Mouse (Mus musculus): ENCODE data around the gene Slc6a2.
A peak's percentile ranks its signal among the peaks of the same experiment; 100 is the strongest.

Gene Slc6a2

DNA sequence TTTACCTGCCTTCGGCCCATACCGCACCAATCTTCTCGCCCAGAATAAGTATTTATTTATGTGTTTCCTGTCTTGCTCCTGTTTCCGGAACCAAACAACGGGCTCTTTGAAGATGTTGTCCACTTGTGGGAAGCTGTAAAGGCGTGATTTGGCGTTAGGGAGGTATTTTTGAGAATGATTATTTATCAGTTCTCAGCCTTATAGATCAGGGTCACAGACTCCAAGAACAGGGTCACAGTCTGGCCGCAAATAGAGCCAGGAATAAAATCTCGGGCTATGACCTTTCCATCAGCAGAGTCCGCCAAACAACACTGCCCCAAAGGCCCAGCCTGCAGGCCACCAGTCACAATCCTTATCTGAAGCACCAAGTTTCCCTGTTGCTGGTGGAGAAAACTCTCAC lies at the start of gene Slc6a2:
TSS of gene Slc6a2 (plus strand) at position 301 of the 400 bp plus-strand sequence.
- DNase-seq: no peak

DNA sequence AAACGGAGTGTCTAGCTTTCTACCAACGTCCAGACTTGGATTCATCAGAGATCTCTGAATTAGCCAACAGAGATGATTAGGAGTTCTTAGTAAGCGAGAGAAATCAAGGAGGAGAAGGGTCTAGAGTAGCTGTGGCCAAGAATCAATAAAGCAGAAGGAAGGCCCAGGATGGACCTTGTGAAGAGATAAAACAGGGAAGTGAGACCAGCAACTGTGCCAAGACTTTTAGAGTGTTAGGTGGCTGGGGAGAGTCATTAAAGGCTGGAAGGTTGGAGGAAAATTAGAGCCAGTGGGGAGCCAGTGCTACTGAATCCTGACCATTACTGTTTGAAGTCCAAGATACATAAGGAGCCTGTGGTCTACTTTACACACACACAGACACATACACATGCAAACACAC lies 48.4 kb upstream of the Slc6a2 start:
- DNase-seq: no peak

GRCm38 (mm10) chr8:92913396-92913795 lies 46.5 kb upstream of the Slc6a2 start:
- no peak for DNase-seq

GRCm38 (mm10) chr8:92916082-92916481 lies 43.8 kb upstream of the Slc6a2 start:
- no peak for DNase-seq

DNA sequence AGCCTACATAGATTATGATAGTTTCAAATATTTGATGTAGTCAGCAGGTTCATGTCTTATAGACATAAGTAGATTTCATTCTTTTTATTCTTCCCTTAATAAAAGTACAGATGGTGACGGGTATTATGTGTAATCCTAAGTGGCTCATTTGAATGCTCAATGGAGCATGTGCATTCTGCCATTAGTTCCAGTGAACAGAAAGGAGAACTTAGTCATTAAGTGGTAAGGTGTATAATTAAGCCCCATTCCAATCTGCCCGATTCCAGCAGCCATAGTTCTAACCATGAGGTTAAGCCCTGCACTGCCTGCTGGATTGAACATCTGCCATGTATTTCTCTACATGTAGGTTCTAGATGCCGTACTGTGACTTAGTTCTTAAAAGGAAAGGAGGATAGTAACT lies 38.1 kb upstream of the Slc6a2 start:
- no peak for DNase-seq

DNA sequence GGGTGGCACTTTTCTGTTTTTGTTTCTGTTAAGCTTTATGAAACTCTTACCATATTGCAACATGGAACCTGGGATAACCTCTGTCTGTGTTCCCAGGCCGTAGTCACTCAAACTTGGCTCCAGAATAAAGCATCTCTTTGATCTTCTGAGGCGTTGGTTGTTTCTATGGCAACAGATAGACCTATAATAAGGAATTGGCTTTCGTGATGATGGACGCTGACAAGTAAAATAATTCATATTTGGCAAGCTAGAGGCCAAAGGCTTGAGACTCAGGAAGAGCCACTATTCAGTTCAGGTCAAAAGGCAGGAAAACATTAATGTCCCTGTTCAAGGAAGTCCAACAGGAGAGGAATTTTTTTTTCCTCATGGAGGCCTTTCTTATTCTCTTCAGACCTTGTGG lies 30.9 kb upstream of the Slc6a2 start:
- DNase-seq: no peak

DNA sequence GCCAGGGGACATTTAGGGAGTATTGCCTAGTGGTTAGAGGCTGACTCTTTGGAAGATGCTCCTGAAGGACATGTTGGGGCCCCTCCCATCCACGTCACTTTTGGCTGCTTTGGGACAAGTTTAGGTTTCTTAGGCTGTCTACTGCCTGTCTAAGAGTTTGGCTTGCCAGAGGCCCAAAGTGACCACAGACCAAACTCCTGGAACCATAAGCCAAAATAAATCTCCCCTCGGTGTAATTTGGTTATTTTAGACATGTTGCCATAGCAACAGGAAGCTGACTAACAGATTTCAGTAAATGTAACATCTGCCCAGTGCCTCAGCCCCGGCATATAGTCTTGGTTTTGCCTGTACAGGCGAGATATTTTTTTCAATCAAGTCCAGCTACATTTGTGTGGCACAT lies 21.8 kb upstream of the Slc6a2 start:
- no peak for DNase-seq

DNA sequence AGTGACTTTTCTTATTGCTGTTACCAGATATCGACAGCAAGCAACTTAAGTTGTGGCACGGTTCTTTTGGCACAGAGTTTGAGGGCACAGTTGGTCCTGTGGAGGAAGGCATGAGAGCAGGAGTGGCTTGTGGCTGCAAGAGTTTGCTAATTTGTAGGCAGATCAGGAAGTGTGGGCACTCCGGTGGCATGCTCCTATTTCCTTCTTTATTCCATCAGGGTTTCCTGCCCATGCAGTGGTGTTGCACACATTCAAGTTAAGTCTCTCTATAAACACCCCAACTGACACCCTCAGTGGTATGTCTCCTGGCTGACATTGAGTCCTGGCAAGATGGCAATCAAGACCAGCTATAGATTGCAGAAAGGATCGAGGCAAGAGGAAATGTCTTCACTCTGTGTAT lies 10.8 kb upstream of the Slc6a2 start:
- DNase-seq: no peak

GRCm38 (mm10) chr8:92950639-92951371 lies 9.1 kb upstream of the Slc6a2 start:
- DNase-seq: no peak

- no peak for DNase-seq
Measured at GRCm38 (mm10) chr8:92954044-92954443, 5.8 kb upstream of the Slc6a2 start.

- peak; percentile 24 to 31 for DNase-seq
Measured at GRCm38 (mm10) chr8:92960451-92960911, 602 bp downstream of the Slc6a2 start.

DNA sequence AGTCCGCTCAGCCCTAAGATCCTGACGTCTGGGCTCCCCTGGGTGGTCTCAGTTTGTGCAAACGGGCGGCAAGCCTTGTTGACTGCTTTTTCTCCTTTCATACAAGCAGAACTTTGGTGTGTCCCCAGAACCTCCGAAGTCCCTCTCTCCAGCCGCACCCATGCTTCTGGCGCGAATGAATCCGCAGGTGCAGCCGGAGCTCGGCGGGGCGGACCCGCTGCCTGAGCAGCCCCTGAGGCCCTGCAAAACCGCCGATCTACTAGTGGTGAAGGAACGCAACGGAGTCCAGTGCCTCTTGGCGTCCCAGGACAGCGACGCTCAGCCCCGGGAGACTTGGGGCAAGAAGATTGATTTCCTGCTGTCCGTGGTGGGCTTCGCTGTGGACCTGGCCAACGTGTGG lies 1.2 kb downstream of the Slc6a2 start:
- DNase-seq: peak; percentile 16 to 46

DNA sequence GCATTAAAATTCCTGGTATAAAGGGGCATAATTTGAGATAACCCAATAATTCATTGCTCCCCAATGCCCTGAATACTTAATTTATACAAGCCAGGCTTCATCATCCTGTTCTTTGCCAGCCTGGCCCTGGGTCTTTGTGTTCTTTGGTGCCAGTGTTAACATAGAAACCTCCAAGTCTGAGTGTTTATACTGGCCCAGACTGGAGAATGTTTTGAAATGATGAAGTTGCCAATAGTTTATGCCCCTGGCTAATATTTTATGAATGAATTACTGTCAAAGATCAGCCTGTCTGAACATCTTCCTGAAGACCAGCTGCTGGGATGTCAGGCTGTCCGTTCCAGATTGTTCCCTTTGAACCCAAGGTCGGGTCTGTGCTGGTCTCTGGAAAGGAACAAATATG lies 4.7 kb downstream of the Slc6a2 start:
- no peak for DNase-seq

GRCm38 (mm10) chr8:92972949-92973348 lies 13.1 kb downstream of the Slc6a2 start:
- DNase-seq: peak; percentile 15 to 26

DNA sequence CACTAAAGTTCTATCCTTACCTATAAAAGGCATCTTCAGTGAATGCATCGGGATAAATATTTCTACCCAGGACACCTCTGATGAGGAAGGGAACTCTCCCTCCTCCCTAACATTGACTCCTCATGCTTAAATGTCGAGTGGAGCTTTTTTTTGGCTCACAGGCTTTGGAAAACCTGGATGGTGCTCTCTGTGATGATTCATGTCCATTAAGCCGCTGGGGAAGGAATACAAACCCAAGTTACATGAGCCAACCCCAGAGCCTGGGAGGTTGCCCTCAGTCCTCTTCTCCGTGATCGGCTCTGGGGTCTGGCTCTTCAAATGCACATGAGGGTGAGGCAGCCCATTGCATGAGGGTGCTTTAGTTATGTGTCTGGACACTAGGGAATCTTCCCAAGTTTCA lies 16.8 kb downstream of the Slc6a2 start:
- no peak for DNase-seq

DNA sequence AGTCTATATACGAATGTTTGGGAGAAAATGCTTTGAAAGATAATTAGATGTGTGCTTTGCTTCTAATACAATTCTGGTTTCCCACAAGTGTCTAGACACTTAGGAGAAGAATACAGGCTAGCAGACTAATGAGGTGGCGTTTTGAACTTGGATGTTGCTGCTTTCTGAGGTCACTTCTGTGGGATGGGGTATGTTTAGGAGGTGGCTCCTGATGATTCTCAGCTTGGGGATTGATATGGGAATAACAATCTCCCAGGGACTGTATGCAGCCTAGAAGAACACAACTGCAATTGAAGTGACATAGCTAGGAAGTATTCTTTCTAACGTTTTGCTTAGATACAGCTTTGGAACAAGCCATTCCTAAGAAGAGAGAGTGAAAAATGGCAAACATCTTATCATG lies 22.6 kb downstream of the Slc6a2 start:
- no peak for DNase-seq

- no peak for DNase-seq
Measured at GRCm38 (mm10) chr8:92984376-92984775, 24.5 kb downstream of the Slc6a2 start.

GRCm38 (mm10) chr8:92996840-92997239 lies 37.0 kb downstream of the Slc6a2 start:
- DNase-seq: peak; percentile 67 to 75

DNA sequence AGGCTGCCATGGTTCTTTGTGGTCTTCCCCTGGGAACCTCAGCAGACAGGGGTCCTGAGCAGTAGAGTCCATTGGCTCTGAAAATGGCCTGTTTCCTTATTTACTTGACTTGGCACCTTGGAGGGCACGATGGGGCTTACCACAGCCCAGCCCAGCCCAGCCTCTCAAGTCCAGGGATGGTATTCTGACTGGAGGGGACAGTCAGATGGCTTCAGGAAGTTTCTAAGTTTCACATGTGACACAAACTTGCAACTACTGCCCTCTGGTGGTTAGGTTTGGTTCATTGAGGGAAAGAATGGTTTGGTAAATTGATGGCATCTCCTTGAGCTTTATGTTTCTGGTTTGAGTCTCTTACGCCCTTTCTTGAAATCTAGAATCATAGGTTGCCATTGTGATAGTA lies 38.7 kb downstream of the Slc6a2 start:
- DNase-seq: peak; percentile 50 to 62

DNA sequence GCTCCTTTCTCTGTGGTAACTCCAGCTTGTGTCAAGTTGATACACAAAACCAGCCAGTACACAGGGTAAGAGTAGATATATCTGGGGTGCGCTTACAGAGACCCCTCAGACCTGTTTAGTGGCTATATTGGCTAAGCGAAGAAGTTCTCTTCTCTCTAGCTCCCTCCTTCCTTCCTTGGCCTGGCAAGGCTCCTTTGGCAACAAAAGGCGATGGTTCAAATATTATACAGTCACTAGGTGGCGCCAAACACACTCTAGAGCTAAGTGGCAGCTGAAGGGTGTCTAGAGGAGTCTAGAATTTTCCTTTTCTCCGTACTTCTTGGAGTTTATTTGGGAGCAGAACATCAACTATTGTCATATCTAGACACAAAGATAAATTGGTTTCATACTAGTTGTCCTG lies 50.4 kb downstream of the Slc6a2 start:
- DNase-seq: peak; percentile 43 to 48

DNA sequence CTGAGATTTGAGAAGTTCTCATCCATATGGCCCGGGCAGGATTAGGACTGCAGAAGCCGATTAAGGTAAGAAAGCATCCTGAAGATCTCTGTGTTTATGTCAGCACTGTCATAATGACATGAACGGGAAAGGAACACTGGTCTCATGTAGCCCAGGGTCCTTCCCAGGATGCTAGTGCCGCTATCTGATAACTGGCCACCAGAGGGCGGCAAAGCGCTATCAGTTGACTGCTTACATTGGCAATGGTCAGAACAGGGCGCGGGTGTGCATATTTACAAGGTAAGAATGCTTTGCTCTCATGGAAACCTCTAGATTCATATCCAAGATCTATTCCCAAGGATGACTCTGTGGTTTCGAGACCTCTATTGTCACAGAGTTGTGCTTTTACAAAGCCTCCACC lies 51.6 kb downstream of the Slc6a2 start:
- peak; percentile 93 to 94 for DNase-seq

GRCm38 (mm10) chr8:93012226-93012625 lies 52.3 kb downstream of the Slc6a2 start:
- DNase-seq: peak; percentile 22 to 26

DNA sequence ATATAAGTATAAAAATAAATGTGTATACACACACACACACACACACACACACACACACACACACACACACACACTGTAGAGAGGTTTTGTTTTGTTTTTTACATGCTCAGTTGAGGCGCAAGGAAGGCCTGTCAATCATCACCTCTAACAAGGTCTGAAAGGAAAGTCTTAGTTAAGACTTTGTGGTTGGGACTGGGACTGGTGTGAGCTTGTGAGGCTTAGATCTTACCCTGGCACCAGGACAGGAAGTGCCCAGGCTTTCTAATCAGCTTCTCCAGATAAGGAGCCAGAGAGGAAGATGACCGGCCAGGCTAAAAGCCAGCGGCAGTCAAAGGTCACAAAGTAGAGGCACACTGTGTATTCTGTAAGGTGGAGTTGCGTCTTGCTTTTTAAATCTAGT lies 54.4 kb downstream of the Slc6a2 start:
- no peak for DNase-seq

DNA sequence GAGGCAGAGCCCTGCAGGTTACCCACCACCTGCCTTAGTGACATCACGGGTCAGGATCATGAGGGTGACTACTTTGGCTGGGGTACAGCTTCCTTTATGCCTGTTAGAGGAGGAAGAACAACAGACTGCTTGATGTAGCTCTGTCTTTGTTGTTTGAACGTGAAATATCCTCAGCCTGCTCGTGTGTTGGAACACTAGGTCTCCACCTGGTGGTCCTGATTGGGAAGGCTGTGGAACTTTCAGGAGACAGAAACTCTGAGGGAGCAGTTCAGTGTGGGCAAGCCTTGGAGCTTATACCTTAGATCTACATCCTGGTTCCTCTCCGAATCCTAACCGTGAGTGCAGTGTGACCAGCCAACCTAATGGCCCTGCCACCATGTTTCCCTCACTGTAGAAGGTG lies 61.9 kb downstream of the Slc6a2 start:
- DNase-seq: no peak

DNA sequence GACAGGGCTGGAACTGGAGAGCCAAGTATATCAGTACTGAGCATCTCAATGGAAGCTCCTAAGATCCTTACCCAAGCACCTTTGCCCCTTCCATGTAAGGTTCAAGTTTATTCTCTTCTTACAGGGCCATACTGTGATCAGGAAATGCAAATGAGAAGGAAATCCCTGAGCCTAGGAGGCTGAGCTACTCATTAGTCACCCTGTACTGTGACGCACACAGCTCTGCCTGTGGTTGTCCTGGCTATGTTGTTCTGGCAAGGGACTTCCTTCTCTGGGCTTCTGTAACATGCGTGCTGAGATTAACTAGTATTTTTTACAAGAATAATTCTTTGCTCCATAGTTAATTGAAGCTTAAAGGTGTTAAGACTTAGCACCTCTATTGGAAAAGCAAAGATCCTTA lies 70.8 kb downstream of the Slc6a2 start:
- no peak for DNase-seq

Measured in kidney, postnatal 4 days (tissue).